Comparison of ENCODE assay signal across 13 mouse cellular contexts in genomic region chr16:93218402-93218801, GRCm38 (mm10).
A peak's percentile ranks its signal among the peaks of the same experiment; 100 is the strongest.
DNase-seq lines count a peak whose midpoint lies in the region; ATAC-seq and TF ChIP-seq lines count a peak whose summit lies in the region.
"Had no signal": no experiment of that assay in that cellular context is flagged by ENCODE, and none has a peak within 500 bp of the region (broad histone marks: within the 10 kb centered on the region; RNA-seq: fewer than 3 reads in every experiment).

No protein-coding gene starts in this region.

- peak; percentile 13 for DNase-seq in adrenal gland, postnatal 14 days
- no peak for DNase-seq in adrenal gland, adult (ENCODE audit: inconsistent age in 2 of 2, low spot score in 1 of 2)
- peak; percentile 6 to 19 for DNase-seq in kidney, postnatal 4 days
- no peak for DNase-seq in kidney, postnatal 14 days
- DNase-seq in thymus, postnatal 0 days (ENCODE audit: low spot score) = peak; percentile 18
- no peak for DNase-seq in thymus, adult 2 months
- DNase-seq in retina, postnatal 1 day = peak; percentile 8
- no peak for DNase-seq in forebrain, embryonic 14.5 days (ENCODE audit: low spot score)
- DNase-seq: cerebellum, adult 9-10 months; heart, adult 18-20 months had no signal

- no peak overlapping the region for H3K4me2 ChIP-seq in forebrain, embryonic 14.5 days (ENCODE audit: low read length)
- H3K4me2 ChIP-seq: hindbrain, embryonic 14.5 days; neural tube, embryonic 12.5 days; stomach, embryonic 15.5 days had no signal

- H3K4me1 ChIP-seq in thymus, adult 2 months (replicated peaks; ENCODE audit: control insufficient read depth, insufficient read depth, low read length) = peaks cover 24% of the 10 kb centered on the region
- H3K4me1 ChIP-seq in forebrain, embryonic 14.5 days (ENCODE audit: control insufficient read depth, insufficient read depth, low read length) = no peaks in the 10 kb centered on the region
- H3K4me1 ChIP-seq: stomach, embryonic 15.5 days had no signal

- ATAC-seq in forebrain, embryonic 14.5 days = no peak

- WGBS in thymus, adult 2 months = 86% methylated on average over 10 of the region's 10 CpGs
- 65% methylated on average over 10 of the region's 10 CpGs for WGBS in forebrain, embryonic 14.5 days

- no peaks in the 10 kb centered on the region for H3K27me3 ChIP-seq in thymus, adult 2 months (ENCODE audit: control insufficient read depth, insufficient read depth, low read length)
- H3K27me3 ChIP-seq in forebrain, embryonic 14.5 days (replicated peaks; ENCODE audit: control insufficient read depth, insufficient read depth, low read length) = no peaks in the 10 kb centered on the region
- H3K27me3 ChIP-seq: neural tube, embryonic 12.5 days; stomach, embryonic 15.5 days had no signal

- no peak overlapping the region for H3K4me3 ChIP-seq in thymus, adult 2 months (ENCODE audit: control insufficient read depth, insufficient read depth, low read length)
- no peak overlapping the region for H3K4me3 ChIP-seq in forebrain, embryonic 14.5 days (ENCODE audit: low read depth, low read length)
- H3K4me3 ChIP-seq: neural tube, embryonic 12.5 days; stomach, embryonic 15.5 days had no signal

- H3K27ac ChIP-seq in thymus, adult 2 months (ENCODE audit: control insufficient read depth, insufficient read depth, low read length) = no peak overlapping the region
- H3K27ac ChIP-seq in forebrain, embryonic 14.5 days (ENCODE audit: low read depth, low read length) = no peak overlapping the region
- H3K27ac ChIP-seq: hindbrain, embryonic 14.5 days; neural tube, embryonic 12.5 days; stomach, embryonic 15.5 days had no signal

- no peak overlapping the region for H3K9ac ChIP-seq in forebrain, embryonic 14.5 days (ENCODE audit: low read length)
- H3K9ac ChIP-seq: hindbrain, embryonic 14.5 days; neural tube, embryonic 12.5 days; stomach, embryonic 15.5 days had no signal

- no peaks in the 10 kb centered on the region for H3K9me3 ChIP-seq in forebrain, embryonic 14.5 days (replicated peaks; ENCODE audit: control insufficient read depth, low read length)
- H3K9me3 ChIP-seq: neural tube, embryonic 12.5 days; stomach, embryonic 15.5 days had no signal

- no peaks in the 10 kb centered on the region for H3K36me3 ChIP-seq in thymus, adult 2 months (ENCODE audit: control insufficient read depth, insufficient read depth, low read length)
- no peaks in the 10 kb centered on the region for H3K36me3 ChIP-seq in forebrain, embryonic 14.5 days (ENCODE audit: control insufficient read depth, insufficient read depth, low read length)
- H3K36me3 ChIP-seq: neural tube, embryonic 12.5 days; stomach, embryonic 15.5 days had no signal

- TF ChIP-seq POLR2A in thymus, adult 2 months (IDR thresholded peaks at IDR 0.05; ENCODE audit: control insufficient read depth, extremely low read depth, insufficient read depth, low read length, poor library complexity) = no peak

- no peak for TF ChIP-seq CTCF in thymus, adult 2 months (IDR thresholded peaks at IDR 0.05; ENCODE audit: borderline replicate concordance, control insufficient read depth, extremely low read depth, insufficient read depth, low read length, poor library complexity)

Comparison
In these comparisons a context has a peak if more than half of its experiments do, and no peak if none do; other contexts are left out.
1. DNase-seq: peak in adrenal gland, postnatal 14 days (single experiment), kidney, postnatal 4 days (2 of 2), thymus, postnatal 0 days (single experiment) and retina, postnatal 1 day (single experiment); none in adrenal gland, adult (0 of 2), kidney, postnatal 14 days (single experiment), thymus, adult 2 months (single experiment) and forebrain, embryonic 14.5 days (single experiment).